Comparison of ENCODE assay signal across 13 mouse cellular contexts in genomic region chr1:162092899-162093659, GRCm38 (mm10).
A peak's percentile ranks its signal among the peaks of the same experiment; 100 is the strongest.
DNase-seq lines count a peak whose midpoint lies in the region; ATAC-seq and TF ChIP-seq lines count a peak whose summit lies in the region.
"Had no signal": no experiment of that assay in that cellular context is flagged by ENCODE, and none has a peak within 500 bp of the region (broad histone marks: within the 10 kb centered on the region; RNA-seq: fewer than 3 reads in every experiment).

No protein-coding gene starts in this region.

- no peak for TF ChIP-seq EP300 in stomach, postnatal 0 days (optimal IDR thresholded peaks at IDR 0.05)

- no peak overlapping the region for H3K4me2 ChIP-seq in lung, embryonic 15.5 days
- no peak overlapping the region for H3K4me2 ChIP-seq in stomach, postnatal 0 days (replicated peaks; ENCODE audit: low read depth)
- H3K4me2 ChIP-seq: forebrain, embryonic 15.5 days; midbrain, embryonic 11.5 days had no signal

- peaks cover 17% of the 10 kb centered on the region for H3K4me1 ChIP-seq in lung, embryonic 15.5 days
- H3K4me1 ChIP-seq in lung, adult 2 months (ENCODE audit: control insufficient read depth, insufficient read depth, low read length), result no peaks in the 10 kb centered on the region
- H3K4me1 ChIP-seq in limb, embryonic 10.5 days, result peaks cover 20% of the 10 kb centered on the region
- no peaks in the 10 kb centered on the region for H3K4me1 ChIP-seq in stomach, postnatal 0 days (replicated peaks; ENCODE audit: control insufficient read depth, insufficient read depth)
- H3K4me1 ChIP-seq: forebrain, embryonic 15.5 days had no signal

- no peak for TF ChIP-seq POLR2A in lung, adult 2 months (IDR thresholded peaks at IDR 0.05; ENCODE audit: borderline replicate concordance, extremely low read depth, low read depth, low read length)

- no peak for TF ChIP-seq CTCF in lung, adult 2 months (IDR thresholded peaks at IDR 0.05; ENCODE audit: insufficient read depth, low read length)
- TF ChIP-seq CTCF in stomach, postnatal 0 days (IDR thresholded peaks at IDR 0.05; ENCODE audit: low read depth), result no peak

- no peaks in the 10 kb centered on the region for H3K9me3 ChIP-seq in lung, embryonic 15.5 days
- peaks cover 2% of the 10 kb centered on the region; the same call in 1 of the 2 replicates for H3K9me3 ChIP-seq in limb, embryonic 10.5 days (replicated peaks)
- no peaks in the 10 kb centered on the region for H3K9me3 ChIP-seq in stomach, postnatal 0 days (ENCODE audit: control insufficient read depth, low read length)
- H3K9me3 ChIP-seq: forebrain, embryonic 15.5 days had no signal

- H3K27ac ChIP-seq in lung, embryonic 15.5 days, result peak overlapping the region; percentile 7; the same call in 1 of the 2 replicates
- peak overlapping the region; percentile 77 for H3K27ac ChIP-seq in limb, embryonic 10.5 days
- peak overlapping the region; percentile 18; the same call in 1 of the 2 replicates for H3K27ac ChIP-seq in stomach, postnatal 0 days (replicated peaks)
- H3K27ac ChIP-seq: forebrain, embryonic 15.5 days had no signal

- no peaks in the 10 kb centered on the region for H3K27me3 ChIP-seq in lung, embryonic 15.5 days
- no peaks in the 10 kb centered on the region for H3K27me3 ChIP-seq in limb, embryonic 10.5 days (ENCODE audit: low read depth, poor library complexity, severe bottlenecking)
- no peaks in the 10 kb centered on the region; the same call in 1 of the 2 replicates for H3K27me3 ChIP-seq in stomach, postnatal 0 days (ENCODE audit: control insufficient read depth, insufficient read depth, low read length)
- H3K27me3 ChIP-seq: forebrain, embryonic 15.5 days had no signal

- no peaks in the 10 kb centered on the region for H3K36me3 ChIP-seq in lung, embryonic 15.5 days
- no peaks in the 10 kb centered on the region for H3K36me3 ChIP-seq in limb, embryonic 10.5 days
- no peaks in the 10 kb centered on the region for H3K36me3 ChIP-seq in stomach, postnatal 0 days (ENCODE audit: control insufficient read depth, insufficient read depth, low read length)
- H3K36me3 ChIP-seq: forebrain, embryonic 15.5 days had no signal

- DNase-seq in heart, adult 18-20 months, result peak; percentile 54 to 76
- no peak for DNase-seq in heart, postnatal 36 days
- DNase-seq in lung, adult 2 months, result no peak
- no peak for DNase-seq in limb, embryonic 10.5 days (ENCODE audit: low spot score)
- no peak for DNase-seq in stomach, postnatal 0 days (ENCODE audit: low spot score)
- DNase-seq in spleen, adult 12 weeks (ENCODE audit: low spot score), result no peak
- no peak for DNase-seq in adrenal gland, postnatal 10 days
- DNase-seq: embryo, embryonic 11 days; liver; right cerebral cortex, postnatal 14 days had no signal

- WGBS in lung, embryonic 15.5 days, result 59% methylated on average over 3 of the region's 3 CpGs
- WGBS in lung, adult 2 months, result 64% methylated on average over 3 of the region's 3 CpGs
- 80% methylated on average over 3 of the region's 3 CpGs for WGBS in limb, embryonic 10.5 days
- 72% methylated on average over 3 of the region's 3 CpGs for WGBS in stomach, postnatal 0 days

- intact Hi-C loops in heart, postnatal 36 days (cut with DNase I), result loop anchor here (2.0 kb wide), 1 partner anchor 54 kb away; no protein-coding TSS in a partner anchor

- ATAC-seq in lung, embryonic 15.5 days (ENCODE audit: borderline replicate concordance, extremely low read depth, low FRiP score, low TSS enrichment), result no peak
- peak; percentile 38; the same call in 1 of the 2 replicates for ATAC-seq in stomach, postnatal 0 days (ENCODE audit: low FRiP score, low TSS enrichment)
- ATAC-seq: forebrain, embryonic 15.5 days had no signal

- no peak overlapping the region for H3K4me3 ChIP-seq in lung, embryonic 15.5 days
- H3K4me3 ChIP-seq in lung, adult 2 months (replicated peaks; ENCODE audit: extremely low read depth, low read depth, low read length), result no peak overlapping the region
- H3K4me3 ChIP-seq in limb, embryonic 10.5 days, result no peak overlapping the region
- no peak overlapping the region for H3K4me3 ChIP-seq in stomach, postnatal 0 days (ENCODE audit: low read depth, low read length)
- H3K4me3 ChIP-seq: forebrain, embryonic 15.5 days had no signal

- no peak overlapping the region for H3K9ac ChIP-seq in lung, embryonic 15.5 days
- no peak overlapping the region for H3K9ac ChIP-seq in stomach, postnatal 0 days (ENCODE audit: low read length)
- H3K9ac ChIP-seq: forebrain, embryonic 15.5 days had no signal

Comparison
In these comparisons a context has a peak if more than half of its experiments do, and no peak if none do; other contexts are left out.
1. DNase-seq: peak in heart, adult 18-20 months (2 of 2); none in heart, postnatal 36 days (0 of 2), lung, adult 2 months (single experiment), limb, embryonic 10.5 days (single experiment), stomach, postnatal 0 days (single experiment), spleen, adult 12 weeks (single experiment) and adrenal gland, postnatal 10 days (single experiment).
2. H3K27ac ChIP-seq: peak in every context shown above with its lines; median percentile 77 in limb, embryonic 10.5 days; 18 in stomach, postnatal 0 days; 7 in lung, embryonic 15.5 days.